Mouse (Mus musculus) liver, adult 2 months (tissue): Measurements from ENCODE around the gene Usp48. TPM values are rescaled to one million over a fixed set of nuclear protein-coding genes. Genes with fewer than 3 reads are reported as not detected.

ENCODE experiments used
- DNase-seq: peaks from one replicate; pipeline ENCODE4 v3.0.0-alpha.2; 2011; ENCODE audit warnings: low read depth, low spot score; ENCODE audit errors: extremely low read depth
- H3K27ac ChIP-seq: fragments of 200-500 bp; replicated peaks from 2 replicates; pipeline ENCODE4 v1.5.1; 2012; ENCODE audit warnings: low read depth, mild to moderate bottlenecking, control low read depth, inconsistent platforms, low read length; ENCODE audit not compliant: insufficient read depth
- H3K27me3 ChIP-seq: fragments of 200-500 bp; 2 replicates; pipeline ENCODE4 v1.6.1; 2012; ENCODE audit warnings: mild to moderate bottlenecking, moderate library complexity, low read length, inconsistent platforms; ENCODE audit not compliant: control insufficient read depth, insufficient read depth
- H3K36me3 ChIP-seq: fragments of 200-500 bp; 2 replicates; pipeline ENCODE4 v1.6.1; 2012; ENCODE audit warnings: low read length, inconsistent platforms; ENCODE audit not compliant: control insufficient read depth, insufficient read depth
- H3K4me1 ChIP-seq: fragments of 200-500 bp; 2 replicates; pipeline ENCODE4 v1.6.1; 2011; ENCODE audit warnings: low read length; ENCODE audit not compliant: control insufficient read depth, insufficient read depth
- H3K4me3 ChIP-seq: fragments of 200-500 bp; 2 replicates; pipeline ENCODE4 v1.5.1; 2011; ENCODE audit warnings: low read depth, mild to moderate bottlenecking, control low read depth, low read length, moderate library complexity; ENCODE audit not compliant: insufficient read depth
- H3K79me2 ChIP-seq: fragments of 200-500 bp; 2 replicates; pipeline ENCODE4 v1.6.1; 2012; ENCODE audit warnings: inconsistent platforms, mild to moderate bottlenecking, low read length, moderate library complexity; ENCODE audit not compliant: control insufficient read depth, insufficient read depth
- H3K9ac ChIP-seq: fragments of 200-500 bp; 2 replicates; pipeline ENCODE4 v1.6.1; 2012; ENCODE audit warnings: low read depth, mild to moderate bottlenecking, control low read depth, inconsistent platforms, low read length
- CTCF ChIP-seq: fragments of 200-500 bp; IDR thresholded peaks from 2 replicates; pipeline ENCODE4 v1.5.1; 2011; ENCODE audit warnings: low read depth, low read length, control low read depth
- POLR2A ChIP-seq: fragments of 200-500 bp; IDR thresholded peaks from 2 replicates; pipeline ENCODE4 v1.6.1; 2011; ENCODE audit warnings: low read length, control low read depth; ENCODE audit not compliant: insufficient read depth; ENCODE audit errors: extremely low read depth
- WGBS: fragments of 180-500 bp; shearing (Covaris S2); methylation state at CpG from one replicate; pipeline ENCODE4 v1.1.7; 2018; 5-methylcytosine and 5-hydroxymethylcytosine counted together
- polyA plus RNA-seq: library from polyadenylated mRNA; depleted of rRNA; stranded (reverse); fragments of >200 nt; gene quantifications from 2 replicates; pipeline ENCODE4 v1.2.3, GENCODE M21; 2012
- total RNA-seq: library from RNA; depleted of rRNA; stranded (reverse); fragments of >200 nt; gene quantifications from 2 replicates; pipeline ENCODE4 v1.2.3, GENCODE M21; 2014

Usp48 gene
- total and polyA plus RNA-seq, 2 experiments, result 19.6 to 21.8 TPM

DNA sequence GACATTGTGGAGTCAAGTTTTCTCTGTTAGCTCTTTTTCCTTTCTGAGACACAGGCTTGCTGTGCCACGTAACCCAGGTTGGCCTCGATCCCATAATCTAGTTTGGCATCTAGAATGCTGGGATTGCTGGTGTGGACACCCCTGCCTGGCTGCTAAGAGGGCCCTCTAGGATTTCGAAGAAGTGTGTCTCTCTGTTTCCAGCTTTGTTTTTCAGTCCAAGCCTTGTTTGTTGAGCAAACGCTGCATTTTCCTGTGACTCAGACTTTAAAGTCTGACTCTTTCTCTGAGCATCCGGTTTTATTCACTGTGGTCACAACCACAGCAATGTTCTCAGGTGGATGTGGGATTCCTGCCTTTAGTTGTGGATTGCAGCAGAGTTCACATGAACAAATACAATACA lies 48.0 kb downstream of the Usp48 start:
- Histone ChIP-seq H3K36me3 (peaks cover 46% of the 10 kb centered on the region), H3K27ac (peak overlapping the region; percentile 25; the same call in 1 of the 2 replicates), H3K4me1 (peaks cover 9% of the 10 kb centered on the region), H3K9ac (no peak overlapping the region), H3K27me3 (no peaks in the 10 kb centered on the region), H3K79me2 (no peaks in the 10 kb centered on the region; the same call in 1 of the 2 replicates), H3K4me3 (no peak overlapping the region)
- no peak for TF ChIP-seq POLR2A
- no peak for TF ChIP-seq CTCF
- peak; percentile 53 for DNase-seq
- WGBS, result 25% methylated on average over 5 of the region's 5 CpGs

DNA sequence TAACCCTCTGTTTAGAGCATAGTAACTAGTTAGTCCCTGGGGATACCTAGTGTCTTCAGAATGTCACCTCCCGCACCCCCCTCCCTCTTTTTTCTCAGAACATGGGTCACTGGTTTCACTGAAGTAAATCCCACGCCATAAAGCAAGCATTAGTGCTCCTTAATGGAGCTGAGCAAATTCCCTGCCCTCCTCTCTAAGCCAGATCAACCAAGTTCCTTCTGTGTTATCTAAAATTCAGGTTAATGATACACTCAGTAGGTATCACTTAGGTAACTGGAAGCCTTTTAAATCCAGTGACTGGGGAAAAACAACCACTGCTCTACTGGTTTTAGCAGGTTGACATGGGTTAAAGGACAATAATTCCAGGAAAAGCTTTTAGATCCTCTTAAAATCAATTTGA lies 48.5 kb downstream of the Usp48 start:
- WGBS, result 40% methylated on average over 2 of the region's 2 CpGs
- Histone ChIP-seq H3K4me1 (peaks cover 9% of the 10 kb centered on the region), H3K27ac (peak overlapping the region; percentile 49), H3K79me2 (no peaks in the 10 kb centered on the region; the same call in 1 of the 2 replicates), H3K36me3 (peaks cover 48% of the 10 kb centered on the region), H3K9ac (no peak overlapping the region), H3K27me3 (no peaks in the 10 kb centered on the region), H3K4me3 (no peak overlapping the region)
- peak; percentile 69 for DNase-seq
- TF ChIP-seq POLR2A, result no peak
- no peak for TF ChIP-seq CTCF

DNA sequence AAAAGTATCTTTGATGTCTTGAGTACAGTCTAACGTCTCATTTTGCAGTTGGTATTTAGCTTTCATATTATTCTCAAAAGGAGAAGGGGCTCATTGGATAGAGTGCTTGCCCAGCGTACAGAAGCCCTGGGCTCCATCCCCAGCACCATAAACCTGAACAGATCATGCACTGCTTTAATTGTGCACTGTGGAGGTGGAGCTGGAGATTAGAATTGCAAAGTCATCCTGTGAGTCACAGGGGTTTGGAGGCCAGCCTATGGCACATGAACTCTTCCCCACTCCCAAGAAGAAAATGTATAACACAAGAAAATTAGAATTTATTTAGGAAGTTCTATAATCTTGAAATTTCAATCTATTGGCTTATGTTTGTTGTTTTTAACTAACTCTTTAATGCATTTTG lies 49.9 kb downstream of the Usp48 start:
- no peak overlapping the region for H3K27ac ChIP-seq
- H3K36me3 ChIP-seq, result peaks cover 42% of the 10 kb centered on the region

DNA sequence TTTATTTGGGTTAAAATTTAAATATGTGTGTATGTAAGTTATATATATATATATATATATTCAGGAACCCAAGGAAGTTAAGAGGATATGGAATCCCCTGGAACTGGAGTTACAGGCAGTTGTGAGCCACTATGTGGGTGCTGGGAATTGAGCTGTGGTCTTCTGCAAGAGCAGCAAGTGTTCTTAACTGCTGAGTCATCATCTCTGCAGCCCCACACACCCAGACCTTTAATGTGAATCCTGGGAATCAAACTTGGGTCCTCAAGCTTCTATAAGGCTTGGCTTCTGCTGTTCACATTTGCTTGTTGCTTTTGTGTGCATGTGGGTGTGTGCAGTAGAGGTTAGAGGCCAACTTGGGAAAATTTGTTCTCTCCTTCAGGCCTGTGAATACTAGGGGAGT lies 52.7 kb downstream of the Usp48 start:
- H3K27me3 ChIP-seq, result no peaks in the 10 kb centered on the region
- no peak overlapping the region for H3K4me3 ChIP-seq
- no peak for TF ChIP-seq POLR2A
- no peak for TF ChIP-seq CTCF
- H3K79me2 ChIP-seq, result no peaks in the 10 kb centered on the region; the same call in 1 of the 2 replicates
- H3K9ac ChIP-seq, result no peak overlapping the region
- DNase-seq, result no peak
- peaks cover 45% of the 10 kb centered on the region for H3K36me3 ChIP-seq
- peaks cover 10% of the 10 kb centered on the region for H3K4me1 ChIP-seq
- no peak overlapping the region for H3K27ac ChIP-seq

More for the DNA sequence above, 49.9 kb downstream of the Usp48 start:
- TF ChIP-seq POLR2A (no peak), CTCF (no peak)
- Histone ChIP-seq H3K79me2 (no peaks in the 10 kb centered on the region; the same call in 1 of the 2 replicates), H3K9ac (no peak overlapping the region), H3K4me3 (no peak overlapping the region), H3K27me3 (no peaks in the 10 kb centered on the region), H3K4me1 (peaks cover 9% of the 10 kb centered on the region)
- 89% methylated on average over 2 of the region's 2 CpGs for WGBS
- no peak for DNase-seq

DNA sequence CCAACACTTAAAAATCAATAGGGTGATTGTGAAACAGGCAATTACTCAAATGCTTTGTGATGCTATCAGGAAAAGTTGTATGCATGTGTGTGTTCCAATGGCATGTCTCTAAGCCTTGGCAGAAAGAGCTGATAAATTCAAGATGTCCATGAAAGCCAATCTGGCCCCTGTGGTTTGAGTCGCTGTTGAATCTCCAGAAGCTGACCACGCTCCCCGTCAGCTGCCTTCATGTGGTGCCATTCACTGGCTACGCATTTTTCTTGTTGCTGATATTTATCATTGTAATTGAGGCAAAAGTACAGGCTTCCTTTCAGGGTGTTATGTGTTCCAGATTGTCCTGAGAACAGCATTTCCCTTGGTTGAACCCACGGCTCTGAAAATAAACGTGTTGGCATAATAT lies 54.1 kb downstream of the Usp48 start:
- Histone ChIP-seq H3K4me3 (no peak overlapping the region), H3K27me3 (no peaks in the 10 kb centered on the region), H3K27ac (no peak overlapping the region), H3K4me1 (peaks cover 7% of the 10 kb centered on the region), H3K36me3 (peaks cover 52% of the 10 kb centered on the region), H3K79me2 (no peaks in the 10 kb centered on the region; the same call in 1 of the 2 replicates), H3K9ac (no peak overlapping the region)
- peak; percentile 35 for DNase-seq
- TF ChIP-seq POLR2A (no peak), CTCF (no peak)
- 72% methylated on average over 6 of the region's 6 CpGs for WGBS

DNA sequence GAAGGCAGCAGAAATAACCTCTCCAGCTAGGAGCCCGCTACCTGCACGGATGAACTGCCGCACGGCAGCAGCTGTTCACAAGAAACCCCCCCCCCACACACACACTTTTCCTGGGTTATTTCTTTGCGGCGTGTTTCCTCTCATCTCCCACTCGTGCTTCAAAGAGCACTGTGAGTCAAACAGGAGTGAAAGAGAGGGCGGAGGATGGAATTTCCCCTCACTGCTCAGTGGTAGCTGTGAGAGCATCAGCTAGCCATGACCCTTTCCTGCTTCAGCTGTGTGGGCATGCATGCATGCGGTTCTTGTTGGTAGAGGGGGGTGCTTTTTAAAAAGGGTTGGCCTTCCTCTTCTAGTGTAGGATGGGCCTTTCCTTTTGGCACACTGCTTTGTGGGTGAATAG lies 54.7 kb downstream of the Usp48 start:
- Histone ChIP-seq H3K27ac (no peak overlapping the region), H3K4me1 (peaks cover 11% of the 10 kb centered on the region), H3K4me3 (no peak overlapping the region), H3K36me3 (peaks cover 52% of the 10 kb centered on the region), H3K27me3 (no peaks in the 10 kb centered on the region), H3K9ac (no peak overlapping the region), H3K79me2 (no peaks in the 10 kb centered on the region)
- no peak for DNase-seq
- 92% methylated on average over 9 of the region's 9 CpGs for WGBS
- no peak for TF ChIP-seq POLR2A
- no peak for TF ChIP-seq CTCF
